ENCODE assay signal across 23 mouse cellular contexts in the genomic region with DNA sequence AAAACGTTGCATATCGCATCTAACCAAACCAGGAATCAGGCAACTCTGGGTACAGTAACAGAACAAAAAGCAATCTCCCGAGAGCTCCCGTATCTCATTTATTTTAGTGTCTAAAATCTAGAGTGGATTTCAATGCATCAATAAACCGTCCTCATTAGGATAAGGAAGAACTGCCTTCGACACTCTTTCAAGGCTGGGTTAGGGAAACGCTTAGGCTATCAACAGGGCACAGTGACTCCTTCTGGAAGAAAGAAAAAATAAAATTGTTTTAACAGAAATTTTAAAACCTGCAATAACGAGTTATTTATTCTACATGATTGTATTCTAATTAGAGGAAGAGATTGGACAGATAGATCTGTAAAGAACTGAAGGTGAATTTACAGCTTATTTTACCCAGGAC.
DNase-seq lines count a peak whose midpoint lies in the region; ATAC-seq and TF ChIP-seq lines count a peak whose summit lies in the region.
"Had no signal": no experiment of that assay in that cellular context is flagged by ENCODE, and none has a peak within 500 bp of the region (broad histone marks: within the 10 kb centered on the region; RNA-seq: fewer than 3 reads in every experiment).

No protein-coding gene starts in this region.

- TF ChIP-seq CTCF in intestine, postnatal 0 days (IDR thresholded peaks at IDR 0.05; ENCODE audit: low read depth): peak; percentile 28; the same call in 1 of the 2 replicates
- no peak for TF ChIP-seq CTCF in lung, embryonic 14.5 days (IDR thresholded peaks at IDR 0.05; ENCODE audit: low read depth)
- TF ChIP-seq CTCF in lung, adult 2 months (IDR thresholded peaks at IDR 0.05; ENCODE audit: insufficient read depth, low read length): no peak

- no peak for ATAC-seq in intestine, postnatal 0 days
- no peak for ATAC-seq in intestine, embryonic 16.5 days
- ATAC-seq in lung, embryonic 14.5 days (ENCODE audit: insufficient read depth): no peak
- ATAC-seq in hindbrain, embryonic 16.5 days: no peak
- no peak for ATAC-seq in neural tube, embryonic 15.5 days (ENCODE audit: low FRiP score)
- ATAC-seq: intestine, embryonic 15.5 days had no signal

- H3K4me2 ChIP-seq in intestine, postnatal 0 days (replicated peaks; ENCODE audit: low read depth): no peak overlapping the region
- H3K4me2 ChIP-seq in intestine, embryonic 16.5 days (ENCODE audit: low read depth, low read length): no peak overlapping the region
- no peak overlapping the region for H3K4me2 ChIP-seq in lung, embryonic 14.5 days
- H3K4me2 ChIP-seq in hindbrain, embryonic 16.5 days (ENCODE audit: low read length): peak overlapping the region; percentile 15; the same call in 1 of the 2 replicates
- H3K4me2 ChIP-seq in neural tube, embryonic 15.5 days: peak overlapping the region; percentile 9; the same call in 1 of the 2 replicates
- H3K4me2 ChIP-seq: intestine, embryonic 15.5 days; limb, embryonic 15.5 days; stomach, embryonic 15.5 days had no signal

- TF ChIP-seq POLR2A in lung, adult 2 months (IDR thresholded peaks at IDR 0.05; ENCODE audit: borderline replicate concordance, extremely low read depth, low read depth, low read length): no peak

- no peak overlapping the region for H3K4me3 ChIP-seq in intestine, postnatal 0 days (ENCODE audit: low read depth, low read length)
- no peak overlapping the region for H3K4me3 ChIP-seq in intestine, embryonic 16.5 days (ENCODE audit: low read length)
- H3K4me3 ChIP-seq in lung, embryonic 14.5 days (ENCODE audit: low read depth, low read length): no peak overlapping the region
- no peak overlapping the region for H3K4me3 ChIP-seq in lung, adult 2 months (replicated peaks; ENCODE audit: extremely low read depth, low read depth, low read length)
- H3K4me3 ChIP-seq in hindbrain, embryonic 16.5 days (ENCODE audit: low read length): no peak overlapping the region
- no peak overlapping the region for H3K4me3 ChIP-seq in neural tube, embryonic 15.5 days (replicated peaks)
- H3K4me3 ChIP-seq: forebrain, embryonic 10.5 days; heart, embryonic 10.5 days; intestine, embryonic 15.5 days; limb, embryonic 15.5 days; midbrain, embryonic 10.5 days; stomach, embryonic 15.5 days had no signal

- H3K27ac ChIP-seq in intestine, postnatal 0 days (ENCODE audit: low read depth, low read length): no peak overlapping the region
- H3K27ac ChIP-seq in intestine, embryonic 16.5 days (ENCODE audit: low read length): no peak overlapping the region
- no peak overlapping the region for H3K27ac ChIP-seq in lung, embryonic 14.5 days (ENCODE audit: low read depth)
- H3K27ac ChIP-seq in hindbrain, embryonic 16.5 days (ENCODE audit: low read depth, low read length): no peak overlapping the region; the same call in 1 of the 2 replicates
- H3K27ac ChIP-seq in neural tube, embryonic 15.5 days (replicated peaks): peak overlapping the region; percentile 74
- H3K27ac ChIP-seq: forebrain, embryonic 10.5 days; heart, embryonic 10.5 days; intestine, embryonic 15.5 days; limb, embryonic 15.5 days; liver, embryonic 14.5 days; midbrain, embryonic 10.5 days; stomach, embryonic 15.5 days had no signal

- no peaks in the 10 kb centered on the region for H3K36me3 ChIP-seq in intestine, postnatal 0 days (ENCODE audit: control insufficient read depth, insufficient read depth)
- H3K36me3 ChIP-seq in intestine, embryonic 16.5 days (ENCODE audit: control insufficient read depth, insufficient read depth, low read length): no peaks in the 10 kb centered on the region
- H3K36me3 ChIP-seq in lung, embryonic 14.5 days (ENCODE audit: insufficient read depth): no peaks in the 10 kb centered on the region
- H3K36me3 ChIP-seq in hindbrain, embryonic 16.5 days (ENCODE audit: control insufficient read depth, insufficient read depth, low read length): no peaks in the 10 kb centered on the region
- no peaks in the 10 kb centered on the region for H3K36me3 ChIP-seq in neural tube, embryonic 15.5 days
- H3K36me3 ChIP-seq: forebrain, embryonic 10.5 days; heart, embryonic 10.5 days; intestine, embryonic 15.5 days; limb, embryonic 15.5 days; midbrain, embryonic 10.5 days; stomach, embryonic 15.5 days had no signal

- H3K27me3 ChIP-seq in intestine, postnatal 0 days (replicated peaks; ENCODE audit: control insufficient read depth, insufficient read depth, low read length): 0 out of 2 replicates have a peak, but pooled peaks cover 4% of the 10 kb centered on the region
- H3K27me3 ChIP-seq in intestine, embryonic 16.5 days (replicated peaks; ENCODE audit: control insufficient read depth, insufficient read depth, low read length): no peaks in the 10 kb centered on the region
- H3K27me3 ChIP-seq in lung, embryonic 14.5 days (ENCODE audit: insufficient read depth, low read length): no peaks in the 10 kb centered on the region
- no peaks in the 10 kb centered on the region for H3K27me3 ChIP-seq in hindbrain, embryonic 16.5 days (replicated peaks; ENCODE audit: control insufficient read depth, insufficient read depth, low read length)
- no peaks in the 10 kb centered on the region for H3K27me3 ChIP-seq in neural tube, embryonic 15.5 days (replicated peaks)
- H3K27me3 ChIP-seq: intestine, embryonic 15.5 days; stomach, embryonic 15.5 days had no signal

- H3K9ac ChIP-seq in intestine, postnatal 0 days (ENCODE audit: low read depth, low read length): no peak overlapping the region
- H3K9ac ChIP-seq in intestine, embryonic 16.5 days (ENCODE audit: low read depth, low read length): no peak overlapping the region
- H3K9ac ChIP-seq in lung, embryonic 14.5 days: no peak overlapping the region
- H3K9ac ChIP-seq in hindbrain, embryonic 16.5 days (ENCODE audit: low read depth, low read length): no peak overlapping the region
- no peak overlapping the region for H3K9ac ChIP-seq in neural tube, embryonic 15.5 days (replicated peaks)
- H3K9ac ChIP-seq: intestine, embryonic 15.5 days; limb, embryonic 15.5 days; liver, embryonic 14.5 days; stomach, embryonic 15.5 days had no signal

- 61% methylated on average over 8 of the region's 8 CpGs for WGBS in intestine, postnatal 0 days
- WGBS in intestine, embryonic 16.5 days: 61% methylated on average over 8 of the region's 8 CpGs
- 48% methylated on average over 8 of the region's 8 CpGs for WGBS in lung, embryonic 14.5 days
- WGBS in lung, adult 2 months: 62% methylated on average over 8 of the region's 8 CpGs
- WGBS in hindbrain, embryonic 16.5 days: 62% methylated on average over 8 of the region's 8 CpGs
- WGBS in neural tube, embryonic 15.5 days: 31% methylated on average over 8 of the region's 8 CpGs

- no peaks in the 10 kb centered on the region for H3K9me3 ChIP-seq in intestine, postnatal 0 days (ENCODE audit: control insufficient read depth)
- H3K9me3 ChIP-seq in intestine, embryonic 16.5 days (ENCODE audit: control insufficient read depth, low read length): no peaks in the 10 kb centered on the region
- no peaks in the 10 kb centered on the region for H3K9me3 ChIP-seq in lung, embryonic 14.5 days (ENCODE audit: low read depth, low read length)
- H3K9me3 ChIP-seq in hindbrain, embryonic 16.5 days (ENCODE audit: control insufficient read depth, low read length): no peaks in the 10 kb centered on the region
- H3K9me3 ChIP-seq in neural tube, embryonic 15.5 days (replicated peaks): no peaks in the 10 kb centered on the region
- H3K9me3 ChIP-seq: forebrain, embryonic 10.5 days; heart, embryonic 10.5 days; intestine, embryonic 15.5 days; limb, embryonic 15.5 days; midbrain, embryonic 10.5 days; stomach, embryonic 15.5 days had no signal

- DNase-seq in lung, embryonic 14.5 days: peak; percentile 44
- DNase-seq in lung, adult 2 months: no peak
- no peak for DNase-seq in frontal cortex, postnatal 36 days (ENCODE audit: low spot score in 2 of 2)
- DNase-seq: adrenal gland, postnatal 10 days; cerebellum, adult 18-20 months; cerebellum, postnatal 14 days; heart, postnatal 4 days; kidney, postnatal 36 days; layer of hippocampus, adult 9-11 months; left cerebral cortex, postnatal 4 days; thymus, adult 2 months; thymus, postnatal 4 days had no signal

- no peaks in the 10 kb centered on the region for H3K4me1 ChIP-seq in intestine, postnatal 0 days (replicated peaks; ENCODE audit: control insufficient read depth, insufficient read depth, low read length)
- no peaks in the 10 kb centered on the region for H3K4me1 ChIP-seq in intestine, embryonic 16.5 days (ENCODE audit: control insufficient read depth, insufficient read depth, low read length)
- H3K4me1 ChIP-seq in lung, embryonic 14.5 days (ENCODE audit: insufficient read depth): no peaks in the 10 kb centered on the region
- no peaks in the 10 kb centered on the region for H3K4me1 ChIP-seq in lung, adult 2 months (ENCODE audit: control insufficient read depth, insufficient read depth, low read length)
- H3K4me1 ChIP-seq in hindbrain, embryonic 16.5 days (ENCODE audit: control insufficient read depth, insufficient read depth, low read depth, low read length): no peaks in the 10 kb centered on the region
- peaks cover 31% of the 10 kb centered on the region for H3K4me1 ChIP-seq in neural tube, embryonic 15.5 days
- H3K4me1 ChIP-seq: forebrain, embryonic 10.5 days; heart, embryonic 10.5 days; intestine, embryonic 15.5 days; limb, embryonic 15.5 days; midbrain, embryonic 10.5 days; stomach, embryonic 15.5 days had no signal

Comparison
In these comparisons a context has a peak if more than half of its experiments do, and no peak if none do; other contexts are left out.
1. H3K4me2 ChIP-seq: peak in hindbrain, embryonic 16.5 days (single experiment) and neural tube, embryonic 15.5 days (single experiment); none in intestine, postnatal 0 days (single experiment), intestine, embryonic 16.5 days (single experiment) and lung, embryonic 14.5 days (single experiment).